31 mouse cellular contexts compared by ENCODE assay signal in genomic region chr9:105251256-105251655, GRCm38 (mm10).
"Had no signal": no experiment of that assay in that cellular context is flagged by ENCODE, and none has a peak within 500 bp of the region (broad histone marks: within the 10 kb centered on the region; RNA-seq: fewer than 3 reads in every experiment).

No protein-coding gene starts in this region.

- H3K4me3 ChIP-seq: limb, embryonic 10.5 days; limb, embryonic 12.5 days; limb, embryonic 13.5 days; limb, embryonic 15.5 days; liver, embryonic 12.5 days; liver, embryonic 13.5 days; liver, embryonic 15.5 days; lung, embryonic 15.5 days; megakaryocyte, embryonic 14.5 days; midbrain, embryonic 10.5 days; midbrain, embryonic 12.5 days; midbrain, embryonic 13.5 days; midbrain, embryonic 15.5 days; myocyte had no signal

- H3K4me2 ChIP-seq: limb, embryonic 12.5 days; limb, embryonic 13.5 days; limb, embryonic 15.5 days; liver, embryonic 11.5 days; liver, embryonic 12.5 days; liver, embryonic 13.5 days; liver, embryonic 15.5 days; lung, embryonic 14.5 days; lung, embryonic 15.5 days; midbrain, embryonic 11.5 days; midbrain, embryonic 12.5 days; midbrain, embryonic 13.5 days; midbrain, embryonic 15.5 days had no signal

- H3K27ac ChIP-seq: limb, embryonic 10.5 days; limb, embryonic 12.5 days; limb, embryonic 13.5 days; limb, embryonic 15.5 days; liver, embryonic 12.5 days; liver, embryonic 13.5 days; liver, embryonic 14.5 days; liver, embryonic 15.5 days; lung, embryonic 15.5 days; macrophage; midbrain, embryonic 10.5 days; midbrain, embryonic 12.5 days; midbrain, embryonic 13.5 days; midbrain, embryonic 15.5 days had no signal

- DNase-seq: left cerebral cortex, postnatal 4 days; liver; liver, embryonic 13.5 days; liver, postnatal 0 days; lung, adult 18-20 months; lung, adult 2 months; lung, embryonic 14.5 days; lung, postnatal 10 days; lung, postnatal 14 days; lung, postnatal 36 days; lung, postnatal 4 days; midbrain, embryonic 14.5 days had no signal

- H3K4me1 ChIP-seq: limb, embryonic 10.5 days; limb, embryonic 12.5 days; limb, embryonic 13.5 days; limb, embryonic 15.5 days; liver, embryonic 12.5 days; liver, embryonic 13.5 days; liver, embryonic 15.5 days; lung, embryonic 15.5 days; megakaryocyte, embryonic 14.5 days; midbrain, embryonic 10.5 days; midbrain, embryonic 12.5 days; midbrain, embryonic 15.5 days had no signal

- ATAC-seq: liver, embryonic 12.5 days; liver, postnatal 0 days; lung, postnatal 0 days; midbrain, embryonic 13.5 days; midbrain, embryonic 15.5 days; midbrain, embryonic 16.5 days had no signal

- H3K9me3 ChIP-seq: limb, embryonic 10.5 days; limb, embryonic 12.5 days; limb, embryonic 15.5 days; liver, embryonic 15.5 days; lung, embryonic 15.5 days; midbrain, embryonic 12.5 days; midbrain, embryonic 15.5 days had no signal

- H3K36me3 ChIP-seq: limb, embryonic 10.5 days; limb, embryonic 12.5 days; limb, embryonic 13.5 days; limb, embryonic 15.5 days; liver, embryonic 12.5 days; liver, embryonic 13.5 days; liver, embryonic 15.5 days; lung, embryonic 15.5 days; midbrain, embryonic 10.5 days; midbrain, embryonic 12.5 days; midbrain, embryonic 13.5 days; midbrain, embryonic 15.5 days had no signal

- H3K27me3 ChIP-seq: limb, embryonic 12.5 days; limb, embryonic 13.5 days; limb, embryonic 15.5 days; liver, embryonic 12.5 days; liver, embryonic 13.5 days; liver, embryonic 15.5 days; lung, embryonic 15.5 days; megakaryocyte, embryonic 14.5 days; midbrain, embryonic 12.5 days; midbrain, embryonic 13.5 days; midbrain, embryonic 15.5 days had no signal

- H3K9ac ChIP-seq: limb, embryonic 12.5 days; limb, embryonic 13.5 days; limb, embryonic 15.5 days; liver, embryonic 12.5 days; liver, embryonic 13.5 days; liver, embryonic 14.5 days; liver, embryonic 15.5 days; liver, postnatal 0 days; lung, embryonic 14.5 days; lung, embryonic 15.5 days; midbrain, embryonic 12.5 days; midbrain, embryonic 13.5 days; midbrain, embryonic 15.5 days had no signal
